Mouse (Mus musculus) kidney, adult 2 months (tissue): ENCODE results near the gene Ccdc33.

Experiments
- CTCF ChIP-seq: fragments of 200-500 bp; conservative IDR thresholded peaks from 2 replicates; pipeline ENCODE4 v1.5.1; 2011; ENCODE audit warnings: low read depth, mild to moderate bottlenecking, control low read depth, low read length, moderate library complexity, mixed read lengths; ENCODE audit not compliant: insufficient read depth, insufficient read length
- POLR2A ChIP-seq: fragments of 200-500 bp; IDR thresholded peaks from one replicate; pipeline ENCODE4 v1.6.1; 2011; ENCODE audit warnings: low read depth, low read length, control low read depth

DNA sequence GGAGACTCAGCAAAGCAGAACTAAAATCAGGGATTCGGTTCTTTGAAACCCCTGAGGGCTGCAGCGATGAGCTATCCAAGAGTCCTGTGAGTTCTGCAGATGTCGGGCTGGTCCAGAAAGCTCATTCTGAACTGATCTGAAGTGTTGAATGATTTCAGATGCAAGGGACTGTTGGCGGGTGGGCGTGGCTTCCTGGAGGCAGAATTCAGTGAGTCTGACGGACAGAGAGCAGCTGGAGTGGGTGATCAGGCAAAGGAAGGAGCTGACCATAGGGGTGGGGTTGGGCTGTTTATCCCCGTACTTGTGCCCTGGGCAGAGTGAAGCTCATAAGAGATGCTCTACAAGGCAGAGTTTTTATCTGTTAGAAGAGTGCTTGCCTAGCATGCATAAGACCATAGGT lies 24.8 kb upstream of the Ccdc33 start:
- TF ChIP-seq CTCF: no peak
- no peak for TF ChIP-seq POLR2A
